Mouse (Mus musculus) MEL (cell line): ENCODE data around the gene Iqch. TPM values are rescaled to one million over a fixed set of nuclear protein-coding genes. Genes with fewer than 3 reads are reported as not detected.
A peak's percentile ranks its signal among the peaks of the same experiment; 100 is the strongest.

Experiments
- DNase-seq: peaks from one replicate; pipeline ENCODE4 v3.0.0; 2011; ENCODE audit warnings: low read depth, low spot score
- H3K27ac ChIP-seq: 2 replicates; pipeline ENCODE4 v1.5.1; 2012; ENCODE audit warnings: low read depth, mild to moderate bottlenecking, control low read depth, low read length, moderate library complexity; ENCODE audit not compliant: control insufficient read depth
- H3K27me3 ChIP-seq, 2 experiments: fragments of 150-350 bp in 1 of 2; sonication (generic) in 1 of 2; 2 replicates each; pipeline ENCODE4 v1.6.1; 2012; ENCODE audit warnings: low read length in 2 of 2, mild to moderate bottlenecking in 2 of 2, improper control_type of control experiment in 1 of 2, moderate library complexity in 1 of 2; ENCODE audit not compliant: insufficient read depth in 2 of 2, control insufficient read depth in 1 of 2
- H3K36me3 ChIP-seq, 2 experiments: 2 replicates each; pipeline ENCODE4 v1.6.1; 2012 to 2014; ENCODE audit warnings: low read length in 2 of 2, improper control_type of control experiment in 1 of 2, inconsistent platforms in 1 of 2, mild to moderate bottlenecking in 1 of 2; ENCODE audit not compliant: insufficient read depth in 2 of 2, control insufficient read depth in 1 of 2
- H3K4me1 ChIP-seq, 2 experiments: fragments of 150-350 bp in 1 of 2; sonication (generic) in 1 of 2; 2 replicates each; pipeline ENCODE4 v1.6.1; 2012; ENCODE audit warnings: low read length in 2 of 2, improper control_type of control experiment in 1 of 2, mild to moderate bottlenecking in 1 of 2; ENCODE audit not compliant: insufficient read depth in 2 of 2, control insufficient read depth in 1 of 2
- H3K4me3 ChIP-seq, 2 experiments: fragments of 150-350 bp in 1 of 2; sonication (generic) in 1 of 2; 2 replicates each; pipeline ENCODE4 v1.5.1; 2012; ENCODE audit warnings: low read depth in 2 of 2, low read length in 2 of 2, mild to moderate bottlenecking in 2 of 2, moderate library complexity in 2 of 2, control low read depth in 1 of 2, improper control_type of control experiment in 1 of 2; ENCODE audit not compliant: control insufficient read depth in 1 of 2, insufficient read depth in 1 of 2
- H3K79me2 ChIP-seq: 2 replicates; pipeline ENCODE4 v1.6.1; 2012; ENCODE audit warnings: mild to moderate bottlenecking, low read length, moderate library complexity; ENCODE audit not compliant: control insufficient read depth, poor library complexity, insufficient read depth
- H3K9ac ChIP-seq: 2 replicates; pipeline ENCODE4 v1.6.1; 2012; ENCODE audit warnings: low read depth, mild to moderate bottlenecking, control low read depth, low read length, moderate library complexity; ENCODE audit not compliant: control insufficient read depth, poor library complexity, severe bottlenecking
- H3K9me3 ChIP-seq: fragments of 150-350 bp; sonication (generic); replicated peaks from 2 replicates; pipeline ENCODE4 v1.6.1; 2012; ENCODE audit warnings: mild to moderate bottlenecking, low read length, improper control_type of control experiment, moderate library complexity; ENCODE audit not compliant: insufficient read depth
- CHD1 ChIP-seq: IDR thresholded peaks from 2 replicates; pipeline ENCODE4 v1.6.1; 2012; ENCODE audit warnings: low read depth, mild to moderate bottlenecking, inconsistent platforms, low read length, improper control_type of control experiment
- ELF1 ChIP-seq: IDR thresholded peaks from 2 replicates; pipeline ENCODE4 v1.6.1; 2014; ENCODE audit warnings: low read depth, mild to moderate bottlenecking, inconsistent platforms, low read length, improper control_type of control experiment, moderate library complexity
- EP300 ChIP-seq, 2 experiments: IDR thresholded peaks; 2 replicates each; pipeline ENCODE4 v1.6.1; 2011; ENCODE audit warnings: improper control_type of control experiment in 2 of 2, low read length in 2 of 2, low read depth in 1 of 2, mild to moderate bottlenecking in 1 of 2
- GABPA ChIP-seq: IDR thresholded peaks from 2 replicates; pipeline ENCODE4 v1.6.1; 2012; ENCODE audit warnings: low read depth, mild to moderate bottlenecking, inconsistent platforms, low read length, improper control_type of control experiment, moderate library complexity
- GATA1 ChIP-seq: IDR thresholded peaks from 2 replicates; pipeline ENCODE4 v1.6.1; 2011; ENCODE audit warnings: low read depth, low read length, improper control_type of control experiment
- HCFC1 ChIP-seq: IDR thresholded peaks from 2 replicates; pipeline ENCODE4 v1.6.1; 2012; ENCODE audit warnings: low read depth, mild to moderate bottlenecking, inconsistent platforms, low read length, improper control_type of control experiment, moderate library complexity
- KAT2A ChIP-seq: conservative IDR thresholded peaks from 2 replicates; pipeline ENCODE4 v1.6.1; 2012; ENCODE audit warnings: low read depth, low read length, improper control_type of control experiment, inconsistent platforms
- MAX ChIP-seq: IDR thresholded peaks from 2 replicates; pipeline ENCODE4 v1.6.1; 2011; ENCODE audit warnings: low read length, improper control_type of control experiment
- MXI1 ChIP-seq: IDR thresholded peaks from 2 replicates; pipeline ENCODE4 v1.6.1; 2011; ENCODE audit warnings: mild to moderate bottlenecking, low read depth, low read length, improper control_type of control experiment
- MYB ChIP-seq: IDR thresholded peaks from 2 replicates; pipeline ENCODE4 v1.6.1; 2011; ENCODE audit warnings: mild to moderate bottlenecking, low read depth, low read length, improper control_type of control experiment
- MYC ChIP-seq: IDR thresholded peaks from 2 replicates; pipeline ENCODE4 v1.6.1; 2011; ENCODE audit warnings: low read depth, mild to moderate bottlenecking, low read length, improper control_type of control experiment, moderate library complexity
- NELFE ChIP-seq: IDR thresholded peaks from 2 replicates; pipeline ENCODE4 v1.6.1; 2011; ENCODE audit warnings: low read depth, low read length, improper control_type of control experiment
- NRF1 ChIP-seq: IDR thresholded peaks from 2 replicates; pipeline ENCODE4 v1.6.1; 2014; ENCODE audit warnings: low read depth, mild to moderate bottlenecking, inconsistent platforms, low read length, improper control_type of control experiment, moderate library complexity; ENCODE audit not compliant: poor library complexity, insufficient read depth, severe bottlenecking
- RCOR1 ChIP-seq: IDR thresholded peaks from 2 replicates; pipeline ENCODE4 v1.6.1; 2012; ENCODE audit warnings: low read depth, mild to moderate bottlenecking, inconsistent platforms, low read length, improper control_type of control experiment
- SIN3A ChIP-seq: IDR thresholded peaks from 2 replicates; pipeline ENCODE4 v1.6.1; 2012; ENCODE audit warnings: low read length, improper control_type of control experiment, inconsistent platforms
- TCF12 ChIP-seq: IDR thresholded peaks from 2 replicates; pipeline ENCODE4 v1.6.1; 2014; ENCODE audit warnings: low read depth, mild to moderate bottlenecking, inconsistent platforms, low read length, improper control_type of control experiment, moderate library complexity
- UBTF ChIP-seq: IDR thresholded peaks from 2 replicates; pipeline ENCODE4 v1.6.1; 2012; ENCODE audit warnings: low read depth, mild to moderate bottlenecking, inconsistent platforms, low read length, improper control_type of control experiment, moderate library complexity, borderline replicate concordance; ENCODE audit not compliant: insufficient read depth
- USF1 ChIP-seq: IDR thresholded peaks from 2 replicates; pipeline ENCODE4 v1.6.1; 2014; ENCODE audit warnings: low read depth, mild to moderate bottlenecking, inconsistent platforms, low read length, improper control_type of control experiment, moderate library complexity
- USF2 ChIP-seq, 2 experiments: IDR thresholded peaks; 2 replicates each; pipeline ENCODE4 v1.6.1; 2011 to 2012; ENCODE audit warnings: improper control_type of control experiment in 2 of 2, low read length in 2 of 2, borderline replicate concordance in 1 of 2, inconsistent platforms in 1 of 2, low read depth in 1 of 2, mild to moderate bottlenecking in 1 of 2; ENCODE audit not compliant: insufficient read depth in 1 of 2
- ZKSCAN1 ChIP-seq: IDR thresholded peaks from 2 replicates; pipeline ENCODE4 v1.6.1; 2012; ENCODE audit warnings: low read depth, mild to moderate bottlenecking, inconsistent platforms, low read length, improper control_type of control experiment, moderate library complexity
- ZMIZ1 ChIP-seq: IDR thresholded peaks from 2 replicates; pipeline ENCODE4 v1.6.1; 2012; ENCODE audit warnings: low read depth, mild to moderate bottlenecking, inconsistent platforms, low read length, improper control_type of control experiment, moderate library complexity
- polyA plus RNA-seq, 2 experiments: library from polyadenylated mRNA; stranded (reverse) in 1 of 2; unstranded in 1 of 2; fragments of >175 nt in 1 of 2; fragments of >200 nt in 1 of 2; gene quantifications; 2 replicates each; pipeline versions ENCODE4 v1.2.1 to v1.2.4; 2012; ENCODE audit warnings: low replicate concordance in 2 of 2, low read depth in 1 of 2; ENCODE audit not compliant: insufficient read length in 2 of 2, insufficient read depth in 1 of 2, missing spikeins in 1 of 2
- total RNA-seq: library from RNA; depleted of rRNA; stranded (reverse); fragments of 300-350 nt; gene quantifications from 2 replicates; pipeline ENCODE4 v1.2.3, GENCODE M21; 2012

Iqch gene
- total and polyA plus RNA-seq, 3 experiments, result not detected

DNA sequence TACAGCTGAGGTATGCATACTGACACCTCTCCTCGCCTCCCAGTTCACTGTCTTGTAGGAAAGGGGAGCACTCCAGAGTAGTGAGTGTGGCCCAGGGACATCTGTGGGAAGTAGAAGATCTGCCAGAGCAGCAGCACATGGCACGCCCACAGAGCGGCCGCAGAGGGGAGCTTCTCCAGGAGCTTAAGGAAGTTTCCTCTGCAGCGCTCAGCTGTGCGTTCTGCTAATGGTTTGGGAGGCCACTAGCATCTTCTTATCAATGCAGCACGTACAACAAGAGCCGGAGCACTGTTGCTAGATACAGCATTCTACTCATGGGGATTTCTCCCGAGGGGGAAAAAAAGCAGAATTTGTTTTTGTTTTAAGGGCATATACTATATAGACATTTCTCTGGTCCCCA, 110.0 kb downstream of the Iqch start:
- H3K4me3 ChIP-seq, result no peak overlapping the region
- H3K27ac ChIP-seq, result no peak overlapping the region
- peak; percentile 83 for DNase-seq
- TF ChIP-seq ZKSCAN1 (no peak), SIN3A (no peak), CHD1 (no peak), GATA1 (peak; percentile 54), UBTF (no peak), TCF12 (no peak), MYB (no peak)
- H3K27me3 ChIP-seq, result peaks cover 6 to 14% of the 10 kb centered on the region in 2 experiments; a peak in 3 of 4 replicates
- H3K79me2 ChIP-seq, result no peaks in the 10 kb centered on the region
- H3K9me3 ChIP-seq, result no peaks in the 10 kb centered on the region
- no peak overlapping the region for H3K9ac ChIP-seq
- no peaks in the 10 kb centered on the region; a peak in 1 of 4 replicates for H3K4me1 ChIP-seq
- no peaks in the 10 kb centered on the region; a peak in 1 of 4 replicates for H3K36me3 ChIP-seq

DNA sequence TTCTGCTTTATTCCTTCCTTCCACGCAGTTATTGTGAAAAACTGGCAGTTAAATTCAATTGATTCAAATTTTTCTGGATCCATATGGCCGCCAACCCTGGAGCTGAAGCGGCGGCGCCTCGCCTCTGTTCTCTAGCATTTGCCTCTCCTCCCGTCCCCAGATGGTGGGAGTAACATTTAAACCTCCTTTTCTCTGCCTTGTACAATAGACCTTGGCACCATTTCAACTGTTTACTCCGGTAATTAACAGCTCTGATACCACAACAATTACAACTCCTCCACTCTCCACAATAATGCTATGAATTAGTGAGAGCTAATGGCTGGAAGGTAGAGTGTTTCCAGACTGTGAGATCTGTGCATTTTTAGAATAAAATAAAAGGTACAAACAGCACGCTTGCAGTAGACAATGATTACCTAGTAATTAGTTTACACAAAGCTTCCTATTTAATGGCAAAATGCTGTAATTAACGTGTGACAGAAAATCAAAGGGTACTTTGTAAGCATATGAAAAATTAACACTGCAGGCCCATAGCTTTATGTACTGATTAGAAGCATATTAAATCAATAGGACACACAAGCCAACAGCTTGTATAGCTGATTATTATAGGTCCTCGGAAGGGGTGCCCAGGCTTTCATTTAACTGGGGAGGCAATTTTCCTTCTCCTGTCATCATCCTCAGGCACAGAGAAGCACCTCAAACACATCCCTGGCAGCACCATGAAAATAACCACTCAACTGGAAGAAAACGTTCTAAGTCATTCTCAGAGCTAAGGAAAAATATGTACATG, 111.6 kb downstream of the Iqch start:
- no peaks in the 10 kb centered on the region for H3K9me3 ChIP-seq
- H3K4me1 ChIP-seq, result no peaks in the 10 kb centered on the region; a peak in 1 of 4 replicates
- H3K27me3 ChIP-seq, result peaks cover 6 to 14% of the 10 kb centered on the region in 2 experiments; a peak in 3 of 4 replicates
- H3K4me3 ChIP-seq, result no peak overlapping the region
- no peak overlapping the region for H3K9ac ChIP-seq
- TF ChIP-seq GATA1 (no peak), EP300 (IDR thresholded peaks at IDR 0.05; ENCODE audit: low read depth in 1 of 2, low read length in 2 of 2) (no peak), GABPA (no peak), ELF1 (no peak), MYC (no peak)
- no peaks in the 10 kb centered on the region; a peak in 1 of 4 replicates for H3K36me3 ChIP-seq
- H3K27ac ChIP-seq, result no peak overlapping the region
- H3K79me2 ChIP-seq, result no peaks in the 10 kb centered on the region
- no peak for DNase-seq

DNA sequence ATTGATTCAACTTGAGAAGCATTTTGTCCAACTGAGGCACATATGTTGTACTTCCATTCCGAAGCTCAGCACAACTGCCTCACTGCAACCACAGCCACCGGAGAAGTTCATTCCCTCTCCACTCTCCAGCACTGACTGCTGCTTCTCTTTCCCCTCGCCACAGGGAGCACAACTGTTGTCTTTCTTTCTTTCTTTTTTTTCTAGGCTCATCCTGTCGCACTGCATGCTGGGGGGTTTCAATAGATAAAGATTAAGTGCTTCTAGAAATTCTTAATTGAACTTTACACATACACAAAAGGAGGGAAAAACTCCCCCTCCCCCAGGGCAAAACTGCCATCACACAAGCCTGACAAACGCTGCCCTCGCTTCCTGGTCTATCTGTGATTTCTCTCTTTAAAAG, 113.1 kb downstream of the Iqch start:
- Histone ChIP-seq H3K27me3 (peaks cover 7 to 14% of the 10 kb centered on the region in 2 experiments; a peak in 3 of 4 replicates), H3K79me2 (no peaks in the 10 kb centered on the region), H3K36me3 (no peaks in the 10 kb centered on the region; a peak in 1 of 4 replicates), H3K4me1 (no peaks in the 10 kb centered on the region; a peak in 1 of 4 replicates), H3K9me3 (no peaks in the 10 kb centered on the region), H3K4me3 (no peak overlapping the region), H3K27ac (no peak overlapping the region), H3K9ac (no peak overlapping the region)
- DNase-seq, result no peak
- TF ChIP-seq HCFC1 (no peak), USF1 (no peak), MXI1 (no peak), KAT2A (no peak), RCOR1 (no peak), MYB (no peak), GATA1 (no peak), MAX (no peak), NELFE (no peak), USF2 (IDR thresholded peaks at IDR 0.05; ENCODE audit: borderline replicate concordance in 1 of 2, insufficient read depth in 1 of 2, low read depth in 1 of 2, low read length in 2 of 2) (no peak), NRF1 (no peak), ZMIZ1 (no peak), ELF1 (no peak)
